Mouse (Mus musculus) embryonic facial prominence, embryonic 13.5 days (tissue): ENCODE measurements around the gene Ubac2. TPM values are rescaled to one million over a fixed set of nuclear protein-coding genes. Genes with fewer than 3 reads are reported as not detected.

ENCODE experiments used
- ATAC-seq: fragments of 200-750 bp; cut with Nextera tagmentation; 2 replicates; pipeline ENCODE4 v1.8.0; 2017; ENCODE audit warnings: low read depth; ENCODE audit not compliant: insufficient number of reproducible peaks, insufficient read depth, low FRiP score, low TSS enrichment
- H3K27ac ChIP-seq: fragments of 300-500 bp; sonication (generic); 2 replicates; pipeline ENCODE4 v1.5.1; 2015; ENCODE audit warnings: moderate library complexity, mild to moderate bottlenecking, inconsistent platforms
- H3K27me3 ChIP-seq: fragments of 300-500 bp; sonication (generic); 2 replicates; pipeline ENCODE4 v1.6.1; 2015; ENCODE audit warnings: mild to moderate bottlenecking, inconsistent platforms
- H3K36me3 ChIP-seq: fragments of 300-500 bp; sonication (generic); 2 replicates; pipeline ENCODE4 v1.6.1; 2015; ENCODE audit warnings: mild to moderate bottlenecking, inconsistent platforms
- H3K4me1 ChIP-seq: fragments of 300-500 bp; sonication (generic); 2 replicates; pipeline ENCODE4 v1.6.1; 2015; ENCODE audit warnings: inconsistent platforms
- H3K4me2 ChIP-seq: fragments of 300-500 bp; sonication (generic); 2 replicates; pipeline ENCODE4 v1.6.1; 2015; ENCODE audit warnings: moderate library complexity, mild to moderate bottlenecking, inconsistent platforms
- H3K4me3 ChIP-seq: fragments of 300-500 bp; sonication (generic); 2 replicates; pipeline ENCODE4 v1.5.1; 2015; ENCODE audit warnings: mild to moderate bottlenecking, inconsistent platforms
- H3K9ac ChIP-seq: fragments of 300-500 bp; sonication (generic); 2 replicates; pipeline ENCODE4 v1.6.1; 2015; ENCODE audit warnings: mild to moderate bottlenecking, inconsistent platforms
- H3K9me3 ChIP-seq: fragments of 300-500 bp; sonication (generic); 2 replicates; pipeline ENCODE4 v1.6.1; 2016; ENCODE audit warnings: inconsistent platforms
- WGBS: fragments of 180-500 bp; shearing (Covaris S2); methylation state at CpG from one replicate; pipeline ENCODE4 v1.1.7; 2015; ENCODE audit warnings: mixed read lengths; 5-methylcytosine and 5-hydroxymethylcytosine counted together
- polyA plus RNA-seq: library from polyadenylated mRNA; unstranded; fragments of >200 nt; fragmentation: Nextera tagmentation; extraction: Ambion mirVana; gene quantifications from 2 replicates; pipeline ENCODE4 v1.2.1, GENCODE M21; 2015

Ubac2 gene
- polyA plus RNA-seq, 1 experiment from 2014 or later = 72.9 TPM

DNA sequence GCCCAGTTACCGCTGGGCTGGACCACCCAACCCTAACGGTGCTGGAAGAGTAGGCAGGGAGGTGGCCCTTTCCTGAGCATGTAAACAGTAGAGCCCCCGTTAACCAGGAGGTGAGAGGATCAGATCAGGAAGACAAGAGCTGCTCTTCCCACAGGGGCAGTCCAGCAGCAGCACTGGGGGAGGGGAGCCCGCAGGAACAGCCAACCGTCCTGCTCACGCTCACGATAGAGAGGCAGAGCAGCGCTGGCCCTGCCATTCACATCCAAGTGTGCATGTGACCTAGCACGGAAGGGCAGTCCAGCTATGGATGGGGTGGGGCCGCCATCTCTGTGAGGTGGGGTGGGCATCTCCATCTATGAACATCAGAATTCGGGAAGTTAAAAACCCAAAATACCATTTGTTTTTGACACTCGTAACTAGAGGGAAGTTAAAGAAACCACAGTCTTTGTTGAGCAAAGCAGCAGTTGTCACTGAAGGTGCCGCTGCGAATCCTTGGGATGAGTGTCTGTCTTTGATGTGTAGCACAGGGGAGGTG, 135.1 kb downstream of the Ubac2 start:
- H3K27me3 ChIP-seq = no peaks in the 10 kb centered on the region
- whole genome bisulfite sequencing = 81% methylated on average over 14 of the region's 14 CpGs
- no peak for ATAC-seq

DNA sequence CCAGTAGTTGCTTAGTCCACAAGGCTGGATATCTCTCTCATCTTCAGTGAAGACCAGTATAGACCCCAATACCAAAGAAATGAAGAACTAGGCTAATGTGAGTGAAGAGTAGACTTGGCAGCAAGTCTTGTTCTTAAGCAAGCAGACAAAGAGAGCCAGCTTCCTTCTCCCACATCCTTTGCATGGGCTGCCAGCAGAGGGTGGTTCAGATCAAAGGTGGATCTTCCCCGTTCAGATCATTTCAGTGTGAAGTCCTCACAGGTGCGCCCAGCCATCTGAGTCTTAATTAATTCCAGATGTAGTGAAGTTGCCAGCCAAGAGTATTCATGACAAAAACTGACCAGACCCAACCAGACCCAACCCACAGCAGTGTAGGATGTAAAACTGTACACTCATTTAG, 139.5 kb downstream of the Ubac2 start:
- 52% methylated on average over 2 of the region's 2 CpGs for WGBS
- ATAC-seq = no peak
- Histone ChIP-seq H3K9ac (no peak overlapping the region), H3K9me3 (no peaks in the 10 kb centered on the region), H3K27me3 (no peaks in the 10 kb centered on the region), H3K4me3 (no peak overlapping the region), H3K27ac (no peak overlapping the region), H3K4me2 (no peak overlapping the region), H3K36me3 (peaks cover 31% of the 10 kb centered on the region), H3K4me1 (0 out of 2 replicates have a peak, but pooled peaks cover 2% of the 10 kb centered on the region)

More for the DNA sequence above, 135.1 kb downstream of the Ubac2 start:
- no peak overlapping the region for H3K9ac ChIP-seq
- H3K4me2 ChIP-seq = no peak overlapping the region
- H3K36me3 ChIP-seq = peaks cover 36% of the 10 kb centered on the region
- H3K9me3 ChIP-seq = no peaks in the 10 kb centered on the region
- H3K4me1 ChIP-seq = 0 out of 2 replicates have a peak, but pooled peaks cover 7% of the 10 kb centered on the region
- H3K4me3 ChIP-seq = no peak overlapping the region
- H3K27ac ChIP-seq = no peak overlapping the region

GRCm38 (mm10) chr14:122019389-122019788, 141.0 kb downstream of the Ubac2 start:
- no peak for ATAC-seq
- H3K4me2 ChIP-seq = no peak overlapping the region
- H3K27me3 ChIP-seq = no peaks in the 10 kb centered on the region
- H3K9ac ChIP-seq = no peak overlapping the region
- H3K4me1 ChIP-seq = no peaks in the 10 kb centered on the region
- WGBS = 94% methylated on average over 2 of the region's 2 CpGs
- H3K4me3 ChIP-seq = no peak overlapping the region
- H3K36me3 ChIP-seq = peaks cover 37% of the 10 kb centered on the region
- no peaks in the 10 kb centered on the region for H3K9me3 ChIP-seq
- no peak overlapping the region for H3K27ac ChIP-seq

DNA sequence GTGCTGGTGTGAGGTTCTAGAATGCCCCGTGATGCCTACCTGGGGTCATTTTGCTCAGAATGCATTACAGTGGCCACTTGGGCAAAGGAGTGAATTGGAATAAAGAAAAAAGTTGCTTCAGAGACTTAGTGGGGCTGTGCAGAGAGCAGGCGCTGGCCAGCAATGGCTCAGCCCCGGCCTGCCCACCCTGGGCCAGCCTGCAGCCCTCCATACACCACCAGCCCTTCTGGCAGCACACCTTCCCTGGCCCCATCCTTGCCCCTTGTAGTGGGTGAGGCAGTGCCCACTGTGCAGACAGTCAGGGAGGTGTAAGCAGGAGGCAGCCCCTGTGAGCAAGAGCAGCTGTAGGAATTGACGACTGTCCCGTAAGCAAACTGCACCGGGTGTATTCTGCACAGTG, 142.1 kb downstream of the Ubac2 start:
- peaks cover 37% of the 10 kb centered on the region for H3K36me3 ChIP-seq
- no peaks in the 10 kb centered on the region for H3K9me3 ChIP-seq
- H3K9ac ChIP-seq = no peak overlapping the region
- H3K4me2 ChIP-seq = no peak overlapping the region
- no peak overlapping the region for H3K27ac ChIP-seq
- no peaks in the 10 kb centered on the region for H3K27me3 ChIP-seq
- ATAC-seq = no peak
- no peaks in the 10 kb centered on the region for H3K4me1 ChIP-seq
- 93% methylated on average over 6 of the region's 6 CpGs for WGBS
- H3K4me3 ChIP-seq = no peak overlapping the region

GRCm38 (mm10) chr14:122023054-122023453, 144.6 kb downstream of the Ubac2 start:
- Histone ChIP-seq H3K36me3 (peaks cover 37% of the 10 kb centered on the region), H3K27ac (no peak overlapping the region), H3K9ac (no peak overlapping the region), H3K27me3 (no peaks in the 10 kb centered on the region), H3K9me3 (no peaks in the 10 kb centered on the region), H3K4me2 (no peak overlapping the region), H3K4me3 (no peak overlapping the region), H3K4me1 (no peaks in the 10 kb centered on the region)
- ATAC-seq = no peak
- 84% methylated on average over 1 of the region's 1 CpGs for WGBS

GRCm38 (mm10) chr14:122023928-122024327, 145.5 kb downstream of the Ubac2 start:
- no peak for ATAC-seq
- no peak overlapping the region for H3K27ac ChIP-seq
- H3K36me3 ChIP-seq = peaks cover 37% of the 10 kb centered on the region
- H3K9me3 ChIP-seq = no peaks in the 10 kb centered on the region
- no peak overlapping the region for H3K9ac ChIP-seq
- no peaks in the 10 kb centered on the region for H3K27me3 ChIP-seq
- H3K4me2 ChIP-seq = no peak overlapping the region
- no peak overlapping the region for H3K4me3 ChIP-seq
- 0 out of 2 replicates have a peak, but pooled peaks cover 6% of the 10 kb centered on the region for H3K4me1 ChIP-seq

DNA sequence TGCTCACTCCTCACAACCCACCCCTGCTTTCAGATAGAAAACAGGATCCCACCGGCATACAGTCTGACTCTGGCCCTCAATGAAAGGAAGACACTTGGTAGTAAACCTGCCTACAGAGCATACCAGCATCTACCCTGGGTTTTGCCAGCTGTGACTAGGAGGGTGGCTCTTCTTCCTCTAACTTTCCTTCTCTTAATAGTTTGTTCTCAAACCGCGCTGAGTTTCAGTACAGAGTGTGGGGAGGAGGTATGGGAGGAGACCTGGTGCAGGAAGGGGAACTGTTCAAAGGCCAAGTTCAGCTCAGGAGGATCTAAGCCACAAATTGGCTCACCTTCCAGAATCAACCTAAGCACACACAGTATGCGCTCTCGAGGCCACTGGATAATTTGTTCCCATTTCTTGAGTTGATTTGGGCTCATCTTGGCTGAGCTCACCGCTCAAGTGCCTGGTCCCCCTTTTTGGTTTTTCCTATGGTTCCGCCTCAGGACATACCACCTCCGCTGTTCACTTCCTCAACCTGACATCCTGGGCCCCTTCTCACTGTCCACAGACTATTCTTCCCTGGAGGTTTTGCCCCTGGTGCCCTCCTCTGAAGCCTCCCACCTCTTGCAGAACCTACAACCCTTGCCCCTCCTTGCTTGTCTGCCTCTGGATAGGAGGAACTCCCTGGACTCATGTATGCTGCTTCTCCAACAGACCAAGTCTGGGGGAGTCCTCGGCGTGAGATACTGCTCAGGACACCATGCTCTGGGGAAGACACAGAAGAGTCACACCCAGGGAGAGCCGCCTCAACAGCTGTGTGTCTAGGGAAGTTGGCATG, 150.7 kb downstream of the Ubac2 start:
- no peak overlapping the region for H3K4me2 ChIP-seq
- ATAC-seq = no peak
- H3K4me3 ChIP-seq = no peak overlapping the region
- H3K27ac ChIP-seq = no peak overlapping the region
- 83% methylated on average over 11 of the region's 11 CpGs for WGBS
- no peaks in the 10 kb centered on the region for H3K9me3 ChIP-seq
- H3K9ac ChIP-seq = no peak overlapping the region
- no peaks in the 10 kb centered on the region for H3K27me3 ChIP-seq
- H3K4me1 ChIP-seq = 0 out of 2 replicates have a peak, but pooled peaks cover 6% of the 10 kb centered on the region
- no peaks in the 10 kb centered on the region for H3K36me3 ChIP-seq

GRCm38 (mm10) chr14:122029851-122030250, 151.4 kb downstream of the Ubac2 start:
- Histone ChIP-seq H3K9me3 (no peaks in the 10 kb centered on the region), H3K27me3 (no peaks in the 10 kb centered on the region), H3K4me3 (no peak overlapping the region), H3K4me2 (no peak overlapping the region), H3K36me3 (no peaks in the 10 kb centered on the region), H3K4me1 (0 out of 2 replicates have a peak, but pooled peaks cover 6% of the 10 kb centered on the region), H3K9ac (no peak overlapping the region), H3K27ac (no peak overlapping the region)
- ATAC-seq = no peak
- 89% methylated on average over 4 of the region's 4 CpGs for WGBS

- Histone ChIP-seq H3K4me1 (0 out of 2 replicates have a peak, but pooled peaks cover 6% of the 10 kb centered on the region), H3K4me3 (no peak overlapping the region), H3K27me3 (no peaks in the 10 kb centered on the region), H3K4me2 (no peak overlapping the region), H3K27ac (no peak overlapping the region), H3K9me3 (no peaks in the 10 kb centered on the region), H3K9ac (no peak overlapping the region), H3K36me3 (no peaks in the 10 kb centered on the region)
- ATAC-seq = no peak
- WGBS = 85% methylated on average over 2 of the region's 2 CpGs
These were observed 153.6 kb downstream of the Ubac2 start for GRCm38 (mm10) chr14:122032045-122032444.

DNA sequence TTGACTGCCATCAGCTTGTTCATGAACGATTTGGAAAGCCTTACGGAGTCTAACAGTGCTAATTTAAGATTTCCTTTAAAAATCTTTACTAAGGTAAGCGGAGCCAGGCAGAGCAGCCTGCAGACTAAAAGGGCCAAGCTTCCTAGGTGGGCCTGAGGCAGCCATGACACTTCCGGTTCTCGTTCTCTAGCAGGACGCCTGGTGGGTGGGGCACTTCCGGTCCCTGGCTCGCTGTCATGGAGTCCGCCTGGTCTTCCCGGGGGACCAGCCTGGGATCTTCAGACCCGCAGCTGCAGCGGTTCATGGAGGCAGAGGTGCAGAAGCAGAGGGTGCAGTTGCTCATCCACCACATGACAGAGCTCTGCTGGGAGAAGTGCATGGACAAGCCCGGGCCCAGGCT, 156.0 kb downstream of the Ubac2 start, which contains the start of gene Timm8a2:
Gene Timm8a2 (plus strand): TSS at position 224 of the 400 bp plus-strand sequence.
- WGBS = 95% methylated on average over 13 of the region's 13 CpGs
- H3K4me1 ChIP-seq = no peaks in the 10 kb centered on the region

DNA sequence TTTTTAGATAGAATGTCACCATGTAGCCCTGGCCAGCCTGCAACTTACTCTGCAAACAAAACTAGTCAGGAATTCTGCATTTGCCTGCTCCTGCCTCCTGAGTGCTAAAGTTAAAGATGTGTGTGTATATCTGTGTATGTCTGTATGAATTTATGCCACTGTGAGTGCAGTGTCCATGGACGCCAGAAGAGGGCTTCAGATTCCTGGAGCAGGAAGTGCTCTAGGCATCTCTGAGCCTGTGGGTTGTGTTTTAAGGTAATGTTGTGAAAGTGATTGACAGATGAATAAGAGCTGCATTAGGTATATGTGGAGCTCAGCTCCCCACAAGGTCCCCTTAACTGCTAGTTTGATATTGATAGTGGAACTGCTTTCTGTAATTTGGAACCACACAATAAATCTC, 156.8 kb downstream of the Ubac2 start:
- no peak overlapping the region for H3K4me2 ChIP-seq
- no peak overlapping the region for H3K4me3 ChIP-seq
- WGBS = 93% methylated on average over 1 of the region's 1 CpGs
- no peaks in the 10 kb centered on the region for H3K27me3 ChIP-seq
- no peak overlapping the region for H3K9ac ChIP-seq
- no peak overlapping the region for H3K27ac ChIP-seq
- ATAC-seq = no peak
- no peaks in the 10 kb centered on the region for H3K36me3 ChIP-seq
- no peaks in the 10 kb centered on the region for H3K9me3 ChIP-seq
- H3K4me1 ChIP-seq = no peaks in the 10 kb centered on the region

More for the DNA sequence above, 156.0 kb downstream of the Ubac2 start, which contains the start of gene Timm8a2:
- Histone ChIP-seq H3K4me2 (no peak within 1 kb of the TSS), H3K27me3 (no peaks in the 10 kb centered on the region), H3K9ac (no peak within 1 kb of the TSS), H3K36me3 (no peaks in the 10 kb centered on the region), H3K27ac (no peak within 1 kb of the TSS), H3K4me3 (no peak within 1 kb of the TSS), H3K9me3 (no peaks in the 10 kb centered on the region)
- ATAC-seq = no peak

- no peaks in the 10 kb centered on the region for H3K4me1 ChIP-seq
- no peak overlapping the region for H3K27ac ChIP-seq
- no peak overlapping the region for H3K4me2 ChIP-seq
- H3K9me3 ChIP-seq = no peaks in the 10 kb centered on the region
- no peaks in the 10 kb centered on the region for H3K27me3 ChIP-seq
- H3K9ac ChIP-seq = no peak overlapping the region
- 93% methylated on average over 2 of the region's 2 CpGs for WGBS
- no peak for ATAC-seq
- no peaks in the 10 kb centered on the region for H3K36me3 ChIP-seq
- no peak overlapping the region for H3K4me3 ChIP-seq
These were observed 157.4 kb downstream of the Ubac2 start for GRCm38 (mm10) chr14:122035860-122036259.
